Mouse (Mus musculus) kidney, adult 2 months (tissue): ENCODE measurements around the gene Scamp3.

Source experiments
- CTCF ChIP-seq: fragments of 200-500 bp; conservative IDR thresholded peaks from 2 replicates; pipeline ENCODE4 v1.5.1; 2011; ENCODE audit warnings: low read depth, mild to moderate bottlenecking, control low read depth, low read length, moderate library complexity, mixed read lengths; ENCODE audit not compliant: insufficient read depth, insufficient read length
- POLR2A ChIP-seq: fragments of 200-500 bp; IDR thresholded peaks from one replicate; pipeline ENCODE4 v1.6.1; 2011; ENCODE audit warnings: low read depth, low read length, control low read depth

- TF ChIP-seq POLR2A (no peak), CTCF (no peak)
These were observed 47.5 kb downstream of the Scamp3 start for GRCm38 (mm10) chr3:89224796-89225195.
